Mouse (Mus musculus) neural tube, embryonic 10.5 days (tissue): ENCODE data around the gene Hpcal1.
"Not testable (repeated sequence)": the region's sequence is repeated elsewhere in the genome, so short reads cannot be mapped to it uniquely, and the experiment has no call there.

Experiments used
- DNase-seq: peaks from one replicate; pipeline ENCODE4 v3.0.0-alpha.2; 2017; ENCODE audit warnings: low spot score; ENCODE audit errors: extremely low spot score

Hpcal1 gene

GRCm38 (mm10) chr12:17737808-17738207, 47.2 kb downstream of the Hpcal1 start:
- no peak for DNase-seq

GRCm38 (mm10) chr12:17738473-17738872, 47.8 kb downstream of the Hpcal1 start:
- no peak for DNase-seq

- no peak for DNase-seq
These were observed 49.6 kb downstream of the Hpcal1 start for GRCm38 (mm10) chr12:17740226-17740625.

GRCm38 (mm10) chr12:17741637-17742364, 51.1 kb downstream of the Hpcal1 start:
- DNase-seq = no peak

GRCm38 (mm10) chr12:17742571-17743321, 52.1 kb downstream of the Hpcal1 start:
- no peak for DNase-seq

- DNase-seq = no peak
These were observed 54.8 kb downstream of the Hpcal1 start for GRCm38 (mm10) chr12:17745431-17745830.

- DNase-seq = no peak
These were observed 56.1 kb downstream of the Hpcal1 start for GRCm38 (mm10) chr12:17746725-17747124.

- no peak for DNase-seq
These were observed 56.8 kb downstream of the Hpcal1 start for GRCm38 (mm10) chr12:17747191-17748154.

GRCm38 (mm10) chr12:17748155-17748529, 57.5 kb downstream of the Hpcal1 start:
- DNase-seq = no peak

- no peak for DNase-seq
These were observed 59.1 kb downstream of the Hpcal1 start for GRCm38 (mm10) chr12:17749784-17750183.

GRCm38 (mm10) chr12:17750500-17750899, 59.8 kb downstream of the Hpcal1 start:
- DNase-seq = no peak

- DNase-seq = no peak
These were observed 62.2 kb downstream of the Hpcal1 start for GRCm38 (mm10) chr12:17752828-17753227.

- DNase-seq = no peak
These were observed 64.1 kb downstream of the Hpcal1 start for GRCm38 (mm10) chr12:17754771-17755170.

GRCm38 (mm10) chr12:17756891-17757290, 66.2 kb downstream of the Hpcal1 start:
- DNase-seq = no peak

GRCm38 (mm10) chr12:17762286-17762933, 71.8 kb downstream of the Hpcal1 start:
- no peak for DNase-seq

- DNase-seq = no peak
These were observed 72.4 kb downstream of the Hpcal1 start for GRCm38 (mm10) chr12:17763054-17763453.

- no peak for DNase-seq
These were observed 73.3 kb downstream of the Hpcal1 start for GRCm38 (mm10) chr12:17764005-17764404.

- DNase-seq = not testable (repeated sequence)
These were observed 76.9 kb downstream of the Hpcal1 start for GRCm38 (mm10) chr12:17767567-17767966.

- DNase-seq = no peak
These were observed 79.0 kb downstream of the Hpcal1 start for GRCm38 (mm10) chr12:17769476-17770172.

GRCm38 (mm10) chr12:17770538-17770937, 79.9 kb downstream of the Hpcal1 start:
- DNase-seq = no peak
